Mouse (Mus musculus) retina, adult 2 months (tissue): ENCODE results near the gene Lrrc4.

Source experiments
- DNase-seq: peaks from one replicate; pipeline ENCODE4 v3.0.0-alpha.2; 2012; ENCODE audit warnings: low read depth, low spot score

Lrrc4 gene

GRCm38 (mm10) chr6:28615408-28615807, 216.1 kb downstream of the Lrrc4 start:
- DNase-seq = no peak

- DNase-seq = no peak
Measured at GRCm38 (mm10) chr6:28614856-28615255, 216.7 kb downstream of the Lrrc4 start.

DNA sequence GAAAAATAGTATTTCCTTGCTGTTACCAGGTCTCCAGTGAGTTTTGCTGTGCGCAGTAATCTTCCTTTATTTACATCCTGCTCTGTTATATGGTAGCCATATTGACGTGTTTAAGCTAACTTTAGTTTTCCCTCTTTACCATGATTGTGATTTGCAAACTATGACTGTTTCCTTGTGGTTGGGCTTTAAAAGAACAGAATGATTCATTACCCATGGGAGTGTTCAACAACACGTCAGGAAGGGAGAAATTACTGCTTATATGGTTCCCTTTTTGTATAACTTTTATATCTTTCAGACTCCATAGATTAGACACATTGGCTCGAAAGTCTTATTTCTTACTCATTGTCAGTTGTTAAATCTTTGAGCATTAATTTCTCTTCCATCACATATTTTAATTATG, 218.1 kb downstream of the Lrrc4 start:
- no peak for DNase-seq
